8 mouse cellular contexts compared by ENCODE assay signal in genomic region chr7:12927191-12927680, GRCm38 (mm10). TPM values are rescaled to one million over a fixed set of nuclear protein-coding genes. Genes with fewer than 3 reads are reported as not detected.
DNase-seq lines count a peak whose midpoint lies in the region; ATAC-seq lines count a peak whose summit lies in the region.

TSS of gene Rnf225 (plus strand) at chr7:12927416.

- H3K4me2 ChIP-seq in hindbrain, embryonic 16.5 days (ENCODE audit: low read length) = peak within 1 kb of the TSS; percentile 56
- H3K4me2 ChIP-seq in liver, embryonic 11.5 days = peak within 1 kb of the TSS; percentile 74
- peak within 1 kb of the TSS; percentile 43 for H3K4me2 ChIP-seq in neural tube, embryonic 11.5 days (ENCODE audit: low read depth)

- ATAC-seq in hindbrain, embryonic 16.5 days = no peak; the same call in 1 of the 2 replicates
- ATAC-seq in liver, embryonic 11.5 days (replicated peaks; ENCODE audit: low FRiP score) = peak; percentile 13
- no peak for ATAC-seq in neural tube, embryonic 11.5 days (ENCODE audit: insufficient read depth, low FRiP score, low TSS enrichment)

- H3K36me3 ChIP-seq in hindbrain, embryonic 16.5 days (ENCODE audit: control insufficient read depth, insufficient read depth, low read length) = peaks cover 38% of the 10 kb centered on the region
- H3K36me3 ChIP-seq in liver, embryonic 11.5 days (ENCODE audit: control insufficient read depth, insufficient read depth, low read length) = peaks cover 44% of the 10 kb centered on the region
- H3K36me3 ChIP-seq in neural tube, embryonic 11.5 days (ENCODE audit: control insufficient read depth, insufficient read depth, low read length) = peaks cover 24% of the 10 kb centered on the region

- H3K4me1 ChIP-seq in hindbrain, embryonic 16.5 days (ENCODE audit: control insufficient read depth, insufficient read depth, low read depth, low read length) = peaks cover 17% of the 10 kb centered on the region
- peaks cover 19% of the 10 kb centered on the region for H3K4me1 ChIP-seq in liver, embryonic 11.5 days (replicated peaks; ENCODE audit: control insufficient read depth, insufficient read depth, low read length)
- H3K4me1 ChIP-seq in neural tube, embryonic 11.5 days (ENCODE audit: control insufficient read depth, insufficient read depth, low read length) = peaks cover 8% of the 10 kb centered on the region

- H3K4me3 ChIP-seq in hindbrain, embryonic 16.5 days (ENCODE audit: low read length) = peak within 1 kb of the TSS; percentile 31
- H3K4me3 ChIP-seq in liver, embryonic 11.5 days (ENCODE audit: low read depth, low read length) = peak within 1 kb of the TSS; percentile 40
- peak within 1 kb of the TSS; percentile 18; the same call in 1 of the 2 replicates for H3K4me3 ChIP-seq in neural tube, embryonic 11.5 days (ENCODE audit: low read depth, low read length)

- peak within 1 kb of the TSS; percentile 51 for H3K9ac ChIP-seq in hindbrain, embryonic 16.5 days (ENCODE audit: low read depth, low read length)
- peak within 1 kb of the TSS; percentile 53 for H3K9ac ChIP-seq in liver, embryonic 11.5 days (ENCODE audit: low read depth, low read length)
- peak within 1 kb of the TSS; percentile 22; the same call in 1 of the 2 replicates for H3K9ac ChIP-seq in neural tube, embryonic 11.5 days (ENCODE audit: low read length)

- peaks cover 14% of the 10 kb centered on the region for H3K27me3 ChIP-seq in hindbrain, embryonic 16.5 days (replicated peaks; ENCODE audit: control insufficient read depth, insufficient read depth, low read length)
- H3K27me3 ChIP-seq in liver, embryonic 11.5 days (replicated peaks; ENCODE audit: control insufficient read depth, insufficient read depth, low read length) = peaks cover 4% of the 10 kb centered on the region; the same call in 1 of the 2 replicates
- peaks cover 21% of the 10 kb centered on the region for H3K27me3 ChIP-seq in neural tube, embryonic 11.5 days (ENCODE audit: control insufficient read depth, insufficient read depth, low read length)

- DNase-seq in adrenal gland, postnatal 10 days = peak; percentile 15
- no peak for DNase-seq in adrenal gland, adult 8-10 months
- DNase-seq in cerebellum, postnatal 25 days = peak; percentile 26 to 38
- DNase-seq in liver, embryonic 11.5 days (ENCODE audit: low spot score) = peak; percentile 70
- DNase-seq in neural tube, embryonic 11.5 days (ENCODE audit: low spot score) = peak; percentile 36
- no peak for DNase-seq in spleen, postnatal 14 days (ENCODE audit: low spot score in 2 of 2)
- DNase-seq in layer of hippocampus, postnatal 36 days = no peak

- no peak within 1 kb of the TSS for H3K27ac ChIP-seq in hindbrain, embryonic 16.5 days (ENCODE audit: low read depth, low read length)
- H3K27ac ChIP-seq in liver, embryonic 11.5 days (ENCODE audit: low read depth, low read length) = no peak within 1 kb of the TSS
- no peak within 1 kb of the TSS for H3K27ac ChIP-seq in neural tube, embryonic 11.5 days (ENCODE audit: low read depth, low read length)

- WGBS in hindbrain, embryonic 16.5 days = 30% methylated on average over 8 of the region's 8 CpGs
- WGBS in liver, embryonic 11.5 days = 20% methylated on average over 8 of the region's 8 CpGs
- 26% methylated on average over 8 of the region's 8 CpGs for WGBS in neural tube, embryonic 11.5 days

- H3K9me3 ChIP-seq in hindbrain, embryonic 16.5 days (ENCODE audit: control insufficient read depth, low read length) = no peaks in the 10 kb centered on the region
- H3K9me3 ChIP-seq in liver, embryonic 11.5 days (ENCODE audit: control insufficient read depth, low read length) = no peaks in the 10 kb centered on the region
- no peaks in the 10 kb centered on the region for H3K9me3 ChIP-seq in neural tube, embryonic 11.5 days (ENCODE audit: control insufficient read depth, low read length)

RNA-seq across cellular contexts. Expression of gene Rnf225, which starts in this region (rescaled TPM):
- under 1 TPM; 0.36 to 0.54 TPM for total RNA-seq in adrenal gland, postnatal 10 days (2021)
- total RNA-seq in adrenal gland, adult 8-10 months (2022) = under 1 TPM; 0.20 to 0.38 (median 0.34) TPM
- 1.2 and 1.3 TPM in 2 replicates for polyA plus RNA-seq in hindbrain, embryonic 16.5 days (2015; fragmentation: Nextera tagmentation; extraction: Ambion mirVana)
- polyA plus RNA-seq in liver, embryonic 11.5 days (2014; fragmentation: Nextera tagmentation; extraction: Ambion mirVana) = 0.38 and 0.81 TPM in 2 replicates
- polyA plus RNA-seq in neural tube, embryonic 11.5 days (2014; fragmentation: Nextera tagmentation; extraction: Ambion mirVana) = 0.61 and 0.66 TPM in 2 replicates
- under 1 TPM; 0.85 to 0.88 TPM for total RNA-seq in layer of hippocampus, postnatal 36 days (2021)

Comparison
In these comparisons a context has a peak if more than half of its experiments do, and no peak if none do; other contexts are left out.
1. Peak in DNase-seq in adrenal gland, postnatal 10 days; RNA of the gene not detected or under 1 TPM.
2. Peak in DNase-seq, ATAC-seq, H3K4me3 ChIP-seq, H3K9ac ChIP-seq and H3K4me2 ChIP-seq in liver, embryonic 11.5 days; RNA of the gene not detected or under 1 TPM.
3. Peak in DNase-seq, H3K4me3 ChIP-seq, H3K9ac ChIP-seq and H3K4me2 ChIP-seq in neural tube, embryonic 11.5 days; RNA of the gene not detected or under 1 TPM.
4. DNase-seq: peak in cerebellum, postnatal 25 days (2 of 2); none in adrenal gland, adult 8-10 months (single experiment), spleen, postnatal 14 days (0 of 2) and layer of hippocampus, postnatal 36 days (0 of 2).
5. Peak in every context shown above with its lines, with median percentiles within 50 percentile points of each other: H3K4me2 ChIP-seq, H3K4me3 ChIP-seq and H3K9ac ChIP-seq.